Comparison of ENCODE assay signal across 23 mouse cellular contexts in the genomic region with DNA sequence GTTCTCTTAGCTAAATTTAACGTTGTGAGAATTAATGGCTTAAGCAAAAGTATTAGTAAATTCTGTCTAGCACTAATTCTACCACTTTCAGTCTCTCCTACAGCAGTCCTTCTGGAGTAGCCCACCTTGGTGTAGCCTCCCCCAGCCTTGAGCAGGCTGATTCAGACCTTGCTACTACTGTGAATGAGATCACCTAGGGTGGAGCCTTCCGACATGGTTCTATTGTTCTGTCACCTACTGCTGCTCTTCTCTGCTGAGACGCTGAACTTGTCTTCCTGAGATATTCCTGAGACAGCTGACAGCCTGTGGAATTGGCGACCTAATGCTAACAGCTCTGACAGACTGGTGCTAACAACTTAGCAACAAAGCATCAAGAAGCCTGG. TPM values are rescaled to one million over a fixed set of nuclear protein-coding genes. Genes with fewer than 3 reads are reported as not detected.
DNase-seq lines count a peak whose midpoint lies in the region; ATAC-seq and TF ChIP-seq lines count a peak whose summit lies in the region.
"Had no signal": no experiment of that assay in that cellular context is flagged by ENCODE, and none has a peak within 500 bp of the region (broad histone marks: within the 10 kb centered on the region; RNA-seq: fewer than 3 reads in every experiment).

No protein-coding gene starts in this region.

- intact Hi-C loops in left cerebral cortex, postnatal 25 days (cut with DNase I), result no loop called here

- WGBS in forebrain, embryonic 16.5 days, result 56% methylated on average over 4 of the region's 4 CpGs
- 47% methylated on average over 4 of the region's 4 CpGs for WGBS in forebrain, postnatal 0 days
- WGBS in heart, postnatal 0 days, result 39% methylated on average over 4 of the region's 4 CpGs
- WGBS in heart, embryonic 12.5 days, result 31% methylated on average over 4 of the region's 4 CpGs
- WGBS in lung, embryonic 16.5 days, result 34% methylated on average over 4 of the region's 4 CpGs
- 32% methylated on average over 4 of the region's 4 CpGs for WGBS in stomach, postnatal 0 days

- no peak overlapping the region for H3K4me2 ChIP-seq in forebrain, embryonic 16.5 days (ENCODE audit: low read length)
- no peak overlapping the region for H3K4me2 ChIP-seq in forebrain, postnatal 0 days (ENCODE audit: low read depth)
- no peak overlapping the region for H3K4me2 ChIP-seq in heart, postnatal 0 days (ENCODE audit: low read depth, low read length)
- H3K4me2 ChIP-seq in heart, embryonic 12.5 days, result no peak overlapping the region
- no peak overlapping the region for H3K4me2 ChIP-seq in lung, embryonic 16.5 days (ENCODE audit: low read depth, low read length)
- no peak overlapping the region for H3K4me2 ChIP-seq in stomach, postnatal 0 days (replicated peaks; ENCODE audit: low read depth)
- H3K4me2 ChIP-seq: embryonic facial prominence, embryonic 12.5 days; liver, embryonic 15.5 days; midbrain, embryonic 11.5 days had no signal

- H3K36me3 ChIP-seq in forebrain, embryonic 16.5 days (ENCODE audit: control insufficient read depth, insufficient read depth), result no peaks in the 10 kb centered on the region
- no peaks in the 10 kb centered on the region for H3K36me3 ChIP-seq in forebrain, postnatal 0 days (ENCODE audit: insufficient read depth)
- no peaks in the 10 kb centered on the region for H3K36me3 ChIP-seq in heart, postnatal 0 days (replicated peaks; ENCODE audit: control insufficient read depth, insufficient read depth, low read length)
- H3K36me3 ChIP-seq in heart, embryonic 12.5 days, result no peaks in the 10 kb centered on the region
- no peaks in the 10 kb centered on the region for H3K36me3 ChIP-seq in lung, embryonic 16.5 days (ENCODE audit: control insufficient read depth, insufficient read depth, low read length)
- no peaks in the 10 kb centered on the region for H3K36me3 ChIP-seq in stomach, postnatal 0 days (ENCODE audit: control insufficient read depth, insufficient read depth, low read length)
- H3K36me3 ChIP-seq: embryonic facial prominence, embryonic 12.5 days; hindbrain, embryonic 10.5 days; liver, embryonic 15.5 days had no signal

- no peaks in the 10 kb centered on the region for H3K27me3 ChIP-seq in forebrain, embryonic 16.5 days (replicated peaks; ENCODE audit: control insufficient read depth, insufficient read depth, low read length)
- no peaks in the 10 kb centered on the region for H3K27me3 ChIP-seq in forebrain, postnatal 0 days (ENCODE audit: insufficient read depth, low read length)
- no peaks in the 10 kb centered on the region for H3K27me3 ChIP-seq in heart, postnatal 0 days (ENCODE audit: control insufficient read depth, insufficient read depth, low read length)
- no peaks in the 10 kb centered on the region for H3K27me3 ChIP-seq in heart, embryonic 12.5 days (replicated peaks)
- no peaks in the 10 kb centered on the region for H3K27me3 ChIP-seq in lung, embryonic 16.5 days (ENCODE audit: control insufficient read depth, insufficient read depth, low read depth, low read length)
- H3K27me3 ChIP-seq in stomach, postnatal 0 days (ENCODE audit: control insufficient read depth, insufficient read depth, low read length), result no peaks in the 10 kb centered on the region
- H3K27me3 ChIP-seq: embryonic facial prominence, embryonic 12.5 days; liver, embryonic 15.5 days had no signal

- no peak overlapping the region for H3K4me3 ChIP-seq in forebrain, embryonic 16.5 days (replicated peaks; ENCODE audit: low read length)
- H3K4me3 ChIP-seq in forebrain, postnatal 0 days (ENCODE audit: low read depth, low read length), result no peak overlapping the region
- no peak overlapping the region for H3K4me3 ChIP-seq in heart, postnatal 0 days (ENCODE audit: low read depth, low read length)
- no peak overlapping the region for H3K4me3 ChIP-seq in heart, embryonic 12.5 days
- H3K4me3 ChIP-seq in lung, embryonic 16.5 days (ENCODE audit: low read length), result no peak overlapping the region
- H3K4me3 ChIP-seq in stomach, postnatal 0 days (ENCODE audit: low read depth, low read length), result no peak overlapping the region
- H3K4me3 ChIP-seq: embryonic facial prominence, embryonic 12.5 days; hindbrain, embryonic 10.5 days; liver, embryonic 15.5 days had no signal

- no peak overlapping the region for H3K27ac ChIP-seq in forebrain, embryonic 16.5 days (ENCODE audit: low read length)
- no peak overlapping the region for H3K27ac ChIP-seq in forebrain, postnatal 0 days (ENCODE audit: low read depth, low read length)
- 0 out of 2 replicates have a peak overlapping the region, but pooled peaks have one; percentile 32 for H3K27ac ChIP-seq in heart, postnatal 0 days (ENCODE audit: low read depth)
- no peak overlapping the region for H3K27ac ChIP-seq in heart, embryonic 12.5 days (ENCODE audit: poor library complexity, severe bottlenecking)
- peak overlapping the region; percentile 78 for H3K27ac ChIP-seq in lung, embryonic 16.5 days (ENCODE audit: low read length)
- peak overlapping the region; percentile 81 for H3K27ac ChIP-seq in stomach, postnatal 0 days (replicated peaks)
- H3K27ac ChIP-seq: embryonic facial prominence, embryonic 12.5 days; hindbrain, embryonic 10.5 days; liver, embryonic 15.5 days had no signal

- ATAC-seq in forebrain, embryonic 16.5 days, result 0 out of 2 replicates have a peak, but pooled peaks have one; percentile 55
- ATAC-seq in forebrain, postnatal 0 days, result no peak; the same call in 1 of the 2 replicates
- peak; percentile 57 for ATAC-seq in heart, postnatal 0 days (ENCODE audit: insufficient read depth, low read depth)
- no peak for ATAC-seq in heart, embryonic 12.5 days (ENCODE audit: insufficient number of reproducible peaks, low FRiP score)
- no peak for ATAC-seq in lung, embryonic 16.5 days (ENCODE audit: low read depth)
- peak; percentile 43; the same call in 1 of the 2 replicates for ATAC-seq in stomach, postnatal 0 days (ENCODE audit: low FRiP score, low TSS enrichment)

- DNase-seq in forebrain, postnatal 0 days, result no peak
- DNase-seq in heart, postnatal 0 days (ENCODE audit: low spot score), result no peak
- DNase-seq in lung, postnatal 36 days, result no peak
- DNase-seq in stomach, postnatal 0 days (ENCODE audit: low spot score), result no peak
- DNase-seq in left cerebral cortex, postnatal 25 days (ENCODE audit: low spot score in 2 of 2), result no peak
- DNase-seq: adrenal gland, postnatal 36 days; B cell, adult 2 months; cerebellum, adult 18-20 months; cerebellum, postnatal 25 days; kidney, adult 8-10 months; thymus, postnatal 14 days had no signal

- no peak overlapping the region for H3K9ac ChIP-seq in forebrain, embryonic 16.5 days (replicated peaks; ENCODE audit: low read depth, low read length)
- H3K9ac ChIP-seq in forebrain, postnatal 0 days, result no peak overlapping the region
- no peak overlapping the region for H3K9ac ChIP-seq in heart, postnatal 0 days (replicated peaks; ENCODE audit: low read depth, low read length)
- H3K9ac ChIP-seq in heart, embryonic 12.5 days, result no peak overlapping the region
- no peak overlapping the region for H3K9ac ChIP-seq in lung, embryonic 16.5 days (ENCODE audit: low read length)
- H3K9ac ChIP-seq in stomach, postnatal 0 days (ENCODE audit: low read length), result no peak overlapping the region
- H3K9ac ChIP-seq: embryonic facial prominence, embryonic 12.5 days; liver, embryonic 15.5 days had no signal

- no peak for TF ChIP-seq EP300 in heart, postnatal 0 days (IDR thresholded peaks at IDR 0.05; ENCODE audit: low read depth)
- TF ChIP-seq EP300 in stomach, postnatal 0 days (optimal IDR thresholded peaks at IDR 0.05), result no peak

- no peak for TF ChIP-seq CTCF in forebrain, postnatal 0 days (IDR thresholded peaks at IDR 0.05; ENCODE audit: low read depth)
- no peak for TF ChIP-seq CTCF in heart, postnatal 0 days (IDR thresholded peaks at IDR 0.05; ENCODE audit: low read depth)
- TF ChIP-seq CTCF in stomach, postnatal 0 days (IDR thresholded peaks at IDR 0.05; ENCODE audit: low read depth), result no peak

- no peaks in the 10 kb centered on the region for H3K9me3 ChIP-seq in forebrain, embryonic 16.5 days (ENCODE audit: control insufficient read depth, low read length)
- H3K9me3 ChIP-seq in forebrain, postnatal 0 days (ENCODE audit: low read length), result no peaks in the 10 kb centered on the region
- no peaks in the 10 kb centered on the region for H3K9me3 ChIP-seq in heart, postnatal 0 days (replicated peaks; ENCODE audit: control insufficient read depth, low read length)
- no peaks in the 10 kb centered on the region for H3K9me3 ChIP-seq in heart, embryonic 12.5 days (replicated peaks)
- H3K9me3 ChIP-seq in lung, embryonic 16.5 days (ENCODE audit: control insufficient read depth, low read length), result no peaks in the 10 kb centered on the region
- no peaks in the 10 kb centered on the region for H3K9me3 ChIP-seq in stomach, postnatal 0 days (ENCODE audit: control insufficient read depth, low read length)
- H3K9me3 ChIP-seq: embryonic facial prominence, embryonic 12.5 days; hindbrain, embryonic 10.5 days; liver, embryonic 15.5 days had no signal

- H3K4me1 ChIP-seq in forebrain, embryonic 16.5 days (replicated peaks; ENCODE audit: control insufficient read depth, insufficient read depth, low read length), result peaks cover 4% of the 10 kb centered on the region; the same call in 1 of the 2 replicates
- no peaks in the 10 kb centered on the region for H3K4me1 ChIP-seq in forebrain, postnatal 0 days (ENCODE audit: insufficient read depth)
- H3K4me1 ChIP-seq in heart, postnatal 0 days (ENCODE audit: control insufficient read depth, insufficient read depth), result peaks cover 9% of the 10 kb centered on the region; the same call in 1 of the 2 replicates
- H3K4me1 ChIP-seq in heart, embryonic 12.5 days (replicated peaks), result peaks cover 21% of the 10 kb centered on the region
- H3K4me1 ChIP-seq in lung, embryonic 16.5 days (replicated peaks; ENCODE audit: control insufficient read depth, insufficient read depth, low read length), result peaks cover 36% of the 10 kb centered on the region
- no peaks in the 10 kb centered on the region for H3K4me1 ChIP-seq in stomach, postnatal 0 days (replicated peaks; ENCODE audit: control insufficient read depth, insufficient read depth)
- H3K4me1 ChIP-seq: liver, embryonic 15.5 days had no signal

RNA-seq across cellular contexts. Expression of gene Adh6a, which starts 8.6 kb away (rescaled TPM):
- polyA plus RNA-seq in forebrain, embryonic 16.5 days (2015; fragmentation: Nextera tagmentation; extraction: Ambion mirVana), result not detected in 2 replicates
- total RNA-seq in forebrain, postnatal 0 days (2014; rRNA removed), result not detected in 2 replicates
- not detected in 2 replicates for polyA plus RNA-seq in forebrain, postnatal 0 days (2015; fragmentation: Nextera tagmentation; extraction: Ambion mirVana)
- total RNA-seq in heart, postnatal 0 days (2014; rRNA removed; ENCODE audit: low replicate concordance), result not detected in 2 replicates
- polyA plus RNA-seq in heart, postnatal 0 days (2015; fragmentation: Nextera tagmentation; extraction: Ambion mirVana), result not detected in 2 replicates
- not detected in 2 replicates for polyA plus RNA-seq in heart, embryonic 12.5 days (2016; fragmentation: Nextera tagmentation; extraction: Ambion mirVana)
- 0.19 TPM in 1 of 2 replicates, not detected in the other for polyA plus RNA-seq in lung, embryonic 16.5 days (2015; fragmentation: Nextera tagmentation; extraction: Ambion mirVana)
- polyA plus RNA-seq in stomach, postnatal 0 days (2015; fragmentation: Nextera tagmentation; extraction: Ambion mirVana), result 32.6 and 47.0 TPM in 2 replicates
- total RNA-seq in left cerebral cortex, postnatal 25 days (2021), result not detected
- total RNA-seq: adrenal gland, postnatal 36 days; gastrocnemius, adult 8-10 months; heart, adult 18-20 months; layer of hippocampus, postnatal 14 days had no signal
- polyA plus RNA-seq: embryonic facial prominence, embryonic 12.5 days; hindbrain, embryonic 10.5 days; liver, embryonic 15.5 days; midbrain, embryonic 11.5 days; testis, adult 2 months had no signal

RNA-seq across cellular contexts. Expression of gene Adh6b, which starts 37.1 kb away (rescaled TPM):
- not detected in 2 replicates for polyA plus RNA-seq in forebrain, embryonic 16.5 days (2015; fragmentation: Nextera tagmentation; extraction: Ambion mirVana)
- total RNA-seq in forebrain, postnatal 0 days (2014; rRNA removed), result 0.19 and 1.0 TPM in 2 replicates
- 0.14 TPM in 1 of 2 replicates, not detected in the other for polyA plus RNA-seq in forebrain, postnatal 0 days (2015; fragmentation: Nextera tagmentation; extraction: Ambion mirVana)
- total RNA-seq in heart, postnatal 0 days (2014; rRNA removed; ENCODE audit: low replicate concordance), result 1.7 TPM in 1 of 2 replicates, not detected in the other
- polyA plus RNA-seq in heart, postnatal 0 days (2015; fragmentation: Nextera tagmentation; extraction: Ambion mirVana), result 2.8 and 3.2 TPM in 2 replicates
- 2.5 and 2.6 TPM in 2 replicates for polyA plus RNA-seq in heart, embryonic 12.5 days (2016; fragmentation: Nextera tagmentation; extraction: Ambion mirVana)
- 0.14 and 0.31 TPM in 2 replicates for polyA plus RNA-seq in lung, embryonic 16.5 days (2015; fragmentation: Nextera tagmentation; extraction: Ambion mirVana)
- 0.74 and 0.79 TPM in 2 replicates for polyA plus RNA-seq in stomach, postnatal 0 days (2015; fragmentation: Nextera tagmentation; extraction: Ambion mirVana)
- total RNA-seq in left cerebral cortex, postnatal 25 days (2021), result not detected
- total RNA-seq: layer of hippocampus, postnatal 14 days had no signal
- polyA plus RNA-seq: large intestine, adult 2 months had no signal

RNA-seq across cellular contexts. Expression of gene Adh1, which starts 43.7 kb away (rescaled TPM):
- 0.28 and 2.1 TPM in 2 replicates for polyA plus RNA-seq in forebrain, embryonic 16.5 days (2015; fragmentation: Nextera tagmentation; extraction: Ambion mirVana)
- total RNA-seq in forebrain, postnatal 0 days (2014; rRNA removed), result 1.8 and 2.2 TPM in 2 replicates
- polyA plus RNA-seq in forebrain, postnatal 0 days (2015; fragmentation: Nextera tagmentation; extraction: Ambion mirVana), result 3.0 and 3.8 TPM in 2 replicates
- total RNA-seq in heart, postnatal 0 days (2014; rRNA removed; ENCODE audit: low replicate concordance), result 15.8 and 73.9 TPM in 2 replicates
- 10.8 and 11.8 TPM in 2 replicates for polyA plus RNA-seq in heart, postnatal 0 days (2015; fragmentation: Nextera tagmentation; extraction: Ambion mirVana)
- 1.4 and 1.6 TPM in 2 replicates for polyA plus RNA-seq in heart, embryonic 12.5 days (2016; fragmentation: Nextera tagmentation; extraction: Ambion mirVana)
- 1,307 and 1,323 TPM in 2 replicates for polyA plus RNA-seq in lung, embryonic 16.5 days (2015; fragmentation: Nextera tagmentation; extraction: Ambion mirVana)
- polyA plus RNA-seq in stomach, postnatal 0 days (2015; fragmentation: Nextera tagmentation; extraction: Ambion mirVana), result 134 and 155 TPM in 2 replicates
- total RNA-seq in left cerebral cortex, postnatal 25 days (2021), result under 1 TPM; 0.60 to 0.62 TPM

Comparison
In these comparisons a context has a peak if more than half of its experiments do, and no peak if none do; other contexts are left out.
1. ATAC-seq: peak in forebrain, embryonic 16.5 days (single experiment), heart, postnatal 0 days (single experiment) and stomach, postnatal 0 days (single experiment); none in forebrain, postnatal 0 days (single experiment), heart, embryonic 12.5 days (single experiment) and lung, embryonic 16.5 days (single experiment).
2. H3K27ac ChIP-seq: peak in heart, postnatal 0 days (single experiment), lung, embryonic 16.5 days (single experiment) and stomach, postnatal 0 days (single experiment); none in forebrain, embryonic 16.5 days (single experiment), forebrain, postnatal 0 days (single experiment) and heart, embryonic 12.5 days (single experiment).
3. RNA of gene Adh6a, which starts 8.6 kb away (polyA plus RNA-seq): 32.6 to 47.0 TPM in stomach, postnatal 0 days; 0.19 TPM in lung, embryonic 16.5 days, not detected in heart, postnatal 0 days, not detected in heart, embryonic 12.5 days, not detected in forebrain, postnatal 0 days and not detected in forebrain, embryonic 16.5 days; every median in the first group is over 10 times any median in the second.
4. RNA of gene Adh1, which starts 43.7 kb away (polyA plus RNA-seq): 1,307 to 1,323 TPM in lung, embryonic 16.5 days and 134 to 155 TPM in stomach, postnatal 0 days; 10.8 to 11.8 TPM in heart, postnatal 0 days, 3.0 to 3.8 TPM in forebrain, postnatal 0 days, 1.4 to 1.6 TPM in heart, embryonic 12.5 days and 0.28 to 2.1 TPM in forebrain, embryonic 16.5 days; every median in the first group is over 10 times any median in the second.